Mouse (Mus musculus): Measurements from ENCODE around the gene Ctc1. TPM values are rescaled to one million over a fixed set of nuclear protein-coding genes. Genes with fewer than 3 reads are reported as not detected.

Gene Ctc1
- 29.1 TPM for polyA plus RNA-seq (2012; fragmentation: generic; extraction: Trizol)

DNA sequence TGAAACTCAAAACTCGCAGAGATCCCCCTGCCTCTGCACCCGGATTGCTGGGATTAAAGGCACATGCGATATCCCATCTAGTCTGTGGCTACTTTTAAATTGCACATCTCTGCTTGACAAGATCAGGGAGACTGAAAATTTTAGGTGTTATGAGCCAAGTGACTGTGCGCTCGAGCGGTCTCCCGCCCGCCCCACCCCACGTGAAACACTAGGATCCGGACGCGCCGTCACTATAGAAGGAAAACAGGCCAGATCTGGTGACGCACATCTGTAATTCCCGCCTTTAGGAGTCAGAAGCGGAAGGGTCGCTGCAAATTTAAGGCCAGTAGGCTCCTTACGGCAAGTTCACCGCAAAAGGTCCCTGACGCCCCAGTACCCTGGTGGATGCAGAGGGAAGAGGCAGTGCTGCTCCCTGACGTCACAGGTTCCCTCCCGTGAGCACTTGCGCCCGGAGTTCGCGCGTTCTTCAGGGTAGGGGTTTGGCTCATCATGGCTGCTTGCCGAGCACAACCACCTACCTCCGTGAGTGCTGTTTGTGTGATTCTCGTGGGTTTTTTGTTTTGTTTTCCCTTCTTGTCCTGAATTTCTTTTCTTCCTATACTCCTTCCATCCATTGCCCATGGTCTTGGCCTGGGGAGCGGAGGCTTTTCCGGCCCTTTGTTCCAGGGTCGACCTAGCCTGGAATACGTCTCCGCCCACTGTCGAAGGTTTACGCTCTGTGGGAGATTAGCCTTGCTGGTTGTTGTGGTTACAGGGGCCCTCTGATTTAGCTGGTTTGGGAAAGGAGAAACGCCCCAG is at the start of gene Ctc1:
Gene Ctc1, plus strand, starts transcription at position 268 of the 798 bp plus-strand sequence.
- Histone ChIP-seq H3K4me2 (ENCODE audit: low read depth) (peak within 1 kb of the TSS; percentile 77), H3ac (ENCODE audit: control insufficient read depth, insufficient read length) (no peak within 1 kb of the TSS), H3K79me2 (ENCODE audit: control insufficient read depth, insufficient read depth) (peaks cover 19% of the 10 kb centered on the region), H3K36me3 (ENCODE audit: control insufficient read depth, insufficient read depth) (no peaks in the 10 kb centered on the region), H3K4me3 (peak within 1 kb of the TSS; percentile 51), H3K27me3 (ENCODE audit: control insufficient read depth, insufficient read depth, insufficient read length) (no peaks in the 10 kb centered on the region)
- TF ChIP-seq E2F4 (IDR thresholded peaks at IDR 0.05; ENCODE audit: insufficient read depth) (peak; percentile 90), POLR2A (IDR thresholded peaks at IDR 0.05; ENCODE audit: insufficient read length, low read depth) (peak; percentile 96), POLR2AphosphoS2 (IDR thresholded peaks at IDR 0.05; ENCODE audit: insufficient read length, low read depth) (peak; percentile 93), MYOD1 (IDR thresholded peaks at IDR 0.05; ENCODE audit: control insufficient read depth in 1 of 3, insufficient read length in 2 of 3, low read depth in 2 of 3) (no peak), REST (IDR thresholded peaks at IDR 0.05; ENCODE audit: insufficient read depth, insufficient read length) (no peak), MYOG (IDR thresholded peaks at IDR 0.05; ENCODE audit: control insufficient read depth in 1 of 3, insufficient read depth in 1 of 3, insufficient read length in 2 of 3, low read depth in 2 of 3) (no peak), TCF12 (IDR thresholded peaks at IDR 0.05; ENCODE audit: insufficient read depth, poor library complexity, severe bottlenecking) (no peak)

DNA sequence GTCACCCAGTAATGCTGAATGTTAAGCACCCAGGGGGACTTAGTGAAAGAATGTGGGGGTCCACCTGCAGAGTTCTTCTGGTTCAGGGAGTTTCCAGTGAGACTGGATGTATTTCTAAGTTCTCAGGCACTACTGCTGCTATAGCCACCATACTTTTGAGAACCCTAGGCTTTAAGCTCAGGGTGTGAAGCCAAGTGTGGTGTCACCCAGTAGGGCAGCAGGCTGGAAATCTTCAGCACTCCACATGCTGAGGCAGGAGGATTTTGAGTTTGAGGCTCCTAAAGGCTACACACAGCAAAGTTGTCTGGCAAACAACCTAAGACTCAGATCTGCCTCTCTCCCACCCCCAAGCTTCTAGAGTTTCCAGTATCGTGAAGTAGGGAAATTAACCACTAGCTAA is 49.2 kb upstream of the Ctc1 start:
- Histone ChIP-seq H3K36me3 (ENCODE audit: control insufficient read depth, insufficient read depth) (no peaks in the 10 kb centered on the region), H3ac (ENCODE audit: control insufficient read depth, insufficient read length) (no peak overlapping the region), H3K27me3 (ENCODE audit: control insufficient read depth, insufficient read depth, insufficient read length) (no peaks in the 10 kb centered on the region), H3K79me2 (ENCODE audit: control insufficient read depth, insufficient read depth) (no peaks in the 10 kb centered on the region), H3K4me2 (ENCODE audit: low read depth) (peak overlapping the region; percentile 83), H3K4me3 (peak overlapping the region; percentile 31)
- TF ChIP-seq MAX (IDR thresholded peaks at IDR 0.05; ENCODE audit: low read depth) (no peak), REST (IDR thresholded peaks at IDR 0.05; ENCODE audit: insufficient read depth, insufficient read length) (no peak), TCF12 (IDR thresholded peaks at IDR 0.05; ENCODE audit: insufficient read depth, poor library complexity, severe bottlenecking) (no peak), SRF (IDR thresholded peaks at IDR 0.05; ENCODE audit: control insufficient read depth, insufficient read length, low read depth) (no peak), POLR2A (IDR thresholded peaks at IDR 0.05; ENCODE audit: insufficient read length, low read depth) (no peak), MYOG (IDR thresholded peaks at IDR 0.05; ENCODE audit: control insufficient read depth in 1 of 3, insufficient read depth in 1 of 3, insufficient read length in 2 of 3, low read depth in 2 of 3) (no peak), CEBPB (IDR thresholded peaks at IDR 0.05; ENCODE audit: insufficient read depth, poor library complexity, severe bottlenecking) (no peak), POLR2AphosphoS2 (IDR thresholded peaks at IDR 0.05; ENCODE audit: insufficient read length, low read depth) (no peak), E2F4 (IDR thresholded peaks at IDR 0.05; ENCODE audit: insufficient read depth) (no peak)

DNA sequence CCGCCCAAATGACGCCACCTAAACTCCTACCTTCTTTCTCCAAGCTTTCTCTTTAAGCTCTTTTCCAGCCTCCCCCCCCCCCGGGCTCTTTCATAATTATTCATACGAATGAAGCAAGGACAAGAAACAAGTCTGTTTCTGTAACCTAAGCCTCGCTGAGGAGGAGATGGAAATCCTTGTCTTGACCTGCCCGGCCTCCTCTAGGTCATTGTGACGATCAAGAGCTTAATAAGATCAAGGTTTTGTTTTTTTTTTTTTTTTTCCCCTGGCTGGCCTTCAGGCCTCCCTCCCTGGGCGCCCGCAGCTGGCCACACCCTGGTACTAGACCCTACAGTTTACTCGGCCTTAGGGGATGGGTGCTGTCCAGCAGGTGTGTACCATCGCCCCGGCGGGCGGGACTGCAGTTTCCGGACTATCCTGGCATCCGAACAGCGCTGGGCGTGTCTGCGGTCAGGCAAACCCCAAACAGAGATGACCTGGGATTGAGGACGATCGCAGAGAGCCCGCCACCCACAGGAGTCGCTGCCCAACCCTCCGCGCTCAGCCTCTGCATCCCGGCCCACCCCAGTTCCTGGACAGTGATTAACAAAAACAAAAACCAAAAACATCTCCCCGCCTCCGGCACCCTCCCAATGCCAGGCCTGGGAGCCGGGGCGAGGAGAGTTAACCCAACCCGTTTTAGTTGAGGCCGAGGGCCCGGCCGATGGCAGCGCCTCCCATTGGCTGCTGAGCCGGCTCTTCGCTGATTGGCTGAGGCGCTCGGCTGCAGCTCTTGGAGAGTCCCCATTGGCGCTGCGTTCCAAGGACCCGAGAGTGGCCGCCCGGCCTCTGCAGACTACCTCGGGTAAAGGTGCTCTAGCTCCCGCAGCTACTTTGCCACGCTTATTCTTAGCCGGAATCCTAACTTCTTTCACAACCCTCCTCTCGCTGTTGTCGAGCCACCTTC is 48.1 kb upstream of the Ctc1 start, which contains the start of gene Slc25a35:
Gene Slc25a35, plus strand, starts transcription at position 795 of the 946 bp plus-strand sequence.
- Histone ChIP-seq H3K27me3 (ENCODE audit: control insufficient read depth, insufficient read depth, insufficient read length) (no peaks in the 10 kb centered on the region), H3K79me2 (ENCODE audit: control insufficient read depth, insufficient read depth) (no peaks in the 10 kb centered on the region), H3K4me3 (peak within 1 kb of the TSS; percentile 31), H3K36me3 (ENCODE audit: control insufficient read depth, insufficient read depth) (no peaks in the 10 kb centered on the region), H3K4me2 (ENCODE audit: low read depth) (peak within 1 kb of the TSS; percentile 83), H3ac (ENCODE audit: control insufficient read depth, insufficient read length) (no peak within 1 kb of the TSS)
- TF ChIP-seq MYOD1 (IDR thresholded peaks at IDR 0.05; ENCODE audit: control insufficient read depth in 1 of 3, insufficient read length in 2 of 3, low read depth in 2 of 3) (peak in 2 of 3 experiments; percentile 19 to 75), MYOG (IDR thresholded peaks at IDR 0.05; ENCODE audit: control insufficient read depth in 1 of 3, insufficient read depth in 1 of 3, insufficient read length in 2 of 3, low read depth in 2 of 3) (peak in 2 of 3 experiments; percentile 21 to 71), POLR2AphosphoS2 (IDR thresholded peaks at IDR 0.05; ENCODE audit: insufficient read length, low read depth) (peak; percentile 25), TCF12 (IDR thresholded peaks at IDR 0.05; ENCODE audit: insufficient read depth, poor library complexity, severe bottlenecking) (no peak), REST (IDR thresholded peaks at IDR 0.05; ENCODE audit: insufficient read depth, insufficient read length) (peak; percentile 25), POLR2A (IDR thresholded peaks at IDR 0.05; ENCODE audit: insufficient read length, low read depth) (peak; percentile 35), MAX (IDR thresholded peaks at IDR 0.05; ENCODE audit: low read depth) (no peak)

DNA sequence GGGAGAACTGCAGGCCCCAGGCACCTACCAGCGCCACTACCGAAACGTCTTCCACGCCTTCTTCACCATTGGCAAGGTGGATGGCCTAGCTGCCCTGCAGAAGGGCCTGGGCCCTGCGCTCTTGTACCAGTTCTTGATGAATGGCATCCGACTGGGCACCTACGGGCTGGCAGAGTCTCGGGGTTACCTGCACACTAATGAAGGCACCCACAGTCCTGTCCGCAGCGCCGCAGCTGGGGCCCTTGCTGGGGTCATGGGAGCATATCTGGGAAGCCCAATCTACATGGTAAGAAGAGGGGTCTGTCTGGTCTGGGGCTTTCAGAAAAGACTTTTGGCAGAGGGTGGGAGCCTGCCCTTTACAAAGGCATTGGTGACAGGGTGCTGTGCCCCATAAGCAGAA is 47.0 kb upstream of the Ctc1 start:
- Histone ChIP-seq H3K4me2 (ENCODE audit: low read depth) (peak overlapping the region; percentile 83), H3K79me2 (ENCODE audit: control insufficient read depth, insufficient read depth) (no peaks in the 10 kb centered on the region), H3K36me3 (ENCODE audit: control insufficient read depth, insufficient read depth) (no peaks in the 10 kb centered on the region), H3K4me3 (peak overlapping the region; percentile 31), H3K27me3 (ENCODE audit: control insufficient read depth, insufficient read depth, insufficient read length) (no peaks in the 10 kb centered on the region), H3ac (ENCODE audit: control insufficient read depth, insufficient read length) (no peak overlapping the region)
- TF ChIP-seq TCF12 (IDR thresholded peaks at IDR 0.05; ENCODE audit: insufficient read depth, poor library complexity, severe bottlenecking) (no peak), CEBPB (IDR thresholded peaks at IDR 0.05; ENCODE audit: insufficient read depth, poor library complexity, severe bottlenecking) (no peak), E2F4 (IDR thresholded peaks at IDR 0.05; ENCODE audit: insufficient read depth) (no peak), POLR2AphosphoS2 (IDR thresholded peaks at IDR 0.05; ENCODE audit: insufficient read length, low read depth) (no peak), REST (IDR thresholded peaks at IDR 0.05; ENCODE audit: insufficient read depth, insufficient read length) (no peak), MAX (IDR thresholded peaks at IDR 0.05; ENCODE audit: low read depth) (no peak), SRF (IDR thresholded peaks at IDR 0.05; ENCODE audit: control insufficient read depth, insufficient read length, low read depth) (no peak), POLR2A (IDR thresholded peaks at IDR 0.05; ENCODE audit: insufficient read length, low read depth) (no peak), TCF3 (IDR thresholded peaks at IDR 0.05; ENCODE audit: insufficient read length, low read depth) (no peak), MYOG (IDR thresholded peaks at IDR 0.05; ENCODE audit: control insufficient read depth in 1 of 3, insufficient read depth in 1 of 3, insufficient read length in 2 of 3, low read depth in 2 of 3) (no peak), MYOD1 (IDR thresholded peaks at IDR 0.05; ENCODE audit: control insufficient read depth in 1 of 3, insufficient read length in 2 of 3, low read depth in 2 of 3) (no peak), USF1 (IDR thresholded peaks at IDR 0.05; ENCODE audit: low read depth) (no peak)

Measured in myocyte (in vitro differentiated cells).